Mouse (Mus musculus) spleen, postnatal 10 days (tissue): ENCODE results near the gene Fmnl2.

Experiments
- DNase-seq, 2 experiments: peaks; one replicate each; pipeline ENCODE4 v3.0.0; 2021 to 2022; ENCODE audit warnings: low spot score in 2 of 2

Gene Fmnl2

DNA sequence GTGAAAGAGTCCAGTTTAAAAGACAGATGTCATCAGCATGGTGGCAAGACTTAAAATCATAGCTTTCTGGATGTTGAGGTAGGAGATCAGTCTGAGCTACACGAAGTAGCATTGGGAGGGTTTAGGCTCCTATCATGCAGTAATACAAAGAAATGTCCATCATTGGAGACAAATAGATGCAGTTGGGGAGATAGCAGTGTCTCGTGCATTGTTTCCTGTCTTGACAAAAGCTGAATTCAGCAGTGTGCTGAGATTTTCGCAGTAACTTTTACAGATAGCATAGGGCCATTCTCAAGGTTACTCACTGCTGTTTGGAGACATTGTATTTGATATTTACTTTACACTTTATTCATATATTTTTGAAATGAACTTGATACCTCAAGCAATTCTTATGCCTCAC, 128.7 kb downstream of the Fmnl2 start:
- no peak for DNase-seq

DNA sequence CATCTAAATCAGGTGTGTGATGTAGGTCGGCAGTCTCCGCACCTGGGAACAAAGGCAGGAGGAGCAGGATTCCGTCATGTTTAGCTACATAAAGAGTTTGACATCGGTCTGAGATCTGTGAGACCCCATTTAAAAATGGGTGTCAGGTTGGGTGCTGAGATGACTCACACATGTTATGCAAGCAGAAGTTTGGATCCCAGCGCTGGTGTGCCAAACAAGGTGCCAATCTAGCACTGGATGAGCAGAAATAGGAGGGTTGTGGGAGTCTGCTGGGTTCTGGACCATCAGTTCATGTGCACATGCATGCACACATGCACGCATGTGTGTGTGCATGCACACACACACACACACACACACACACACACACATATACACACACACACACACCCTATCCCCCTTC, 129.4 kb downstream of the Fmnl2 start:
- DNase-seq = no peak

GRCm38 (mm10) chr2:52987637-52988295, 130.1 kb downstream of the Fmnl2 start:
- no peak for DNase-seq

DNA sequence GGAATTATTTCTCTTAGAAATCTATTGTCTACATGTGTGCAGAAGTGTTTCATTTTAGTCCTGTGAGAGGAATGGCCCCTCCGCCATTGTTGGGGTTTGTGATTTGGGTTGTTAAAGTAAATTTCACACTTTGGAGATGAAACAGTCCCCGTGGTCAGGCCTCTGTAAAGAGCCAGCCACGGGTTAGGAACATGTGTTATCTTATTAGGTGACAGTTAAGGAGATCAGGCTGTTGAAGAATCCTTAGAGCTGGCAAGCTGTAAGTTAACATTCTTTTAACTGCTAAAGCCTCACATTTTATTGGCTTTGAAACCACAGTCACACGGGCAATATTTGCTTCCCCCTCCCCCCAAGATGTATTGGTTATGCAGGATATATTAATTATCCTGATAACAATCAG, 131.7 kb downstream of the Fmnl2 start:
- no peak for DNase-seq

GRCm38 (mm10) chr2:52990874-52991687, 133.4 kb downstream of the Fmnl2 start:
- no peak for DNase-seq

DNA sequence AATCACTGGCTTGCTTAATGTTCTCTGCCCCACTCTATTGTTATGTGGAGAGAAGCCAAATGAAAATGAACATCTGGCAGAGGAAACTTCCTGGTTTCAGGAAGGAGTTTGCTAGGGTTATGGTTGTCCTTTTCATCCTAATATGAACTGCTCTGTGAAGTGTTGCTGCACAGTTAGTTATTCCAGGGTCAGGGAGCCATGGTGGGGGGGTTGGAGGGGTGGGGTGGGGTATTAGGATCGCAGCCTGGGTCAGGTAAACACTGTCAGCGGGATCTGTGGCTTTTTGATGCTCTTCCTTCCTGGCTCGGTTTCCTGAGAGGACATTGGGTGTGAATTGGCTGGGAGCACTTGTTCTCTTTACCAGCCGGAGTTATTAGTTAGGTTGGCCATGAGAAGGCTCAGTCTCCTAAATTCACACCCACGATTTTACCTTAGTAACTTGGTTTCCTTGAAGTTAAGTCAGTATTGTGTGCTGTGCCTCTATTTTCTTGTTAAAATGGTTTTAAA, 134.1 kb downstream of the Fmnl2 start:
- no peak for DNase-seq

GRCm38 (mm10) chr2:52993241-52993640, 135.6 kb downstream of the Fmnl2 start:
- DNase-seq = no peak

DNA sequence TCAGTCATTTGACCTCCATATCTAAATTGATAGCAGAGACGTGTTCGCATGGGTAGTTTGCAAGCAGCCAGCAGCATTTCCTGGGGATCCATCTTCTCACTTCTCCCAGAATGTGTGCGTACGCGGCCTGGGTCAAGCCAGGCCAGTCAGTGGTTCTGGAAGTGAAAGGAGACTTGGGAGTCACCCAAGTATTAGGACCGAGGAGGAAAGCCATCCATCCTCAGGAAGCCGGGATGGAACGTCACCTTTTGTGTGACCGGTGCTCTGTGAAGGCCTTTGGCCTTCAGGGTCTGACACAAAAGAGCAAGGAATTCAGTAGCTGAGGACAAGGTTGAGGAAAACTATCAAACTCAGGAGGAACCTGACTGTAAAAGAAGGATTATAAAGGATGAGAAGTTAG, 136.9 kb downstream of the Fmnl2 start:
- DNase-seq = no peak

DNA sequence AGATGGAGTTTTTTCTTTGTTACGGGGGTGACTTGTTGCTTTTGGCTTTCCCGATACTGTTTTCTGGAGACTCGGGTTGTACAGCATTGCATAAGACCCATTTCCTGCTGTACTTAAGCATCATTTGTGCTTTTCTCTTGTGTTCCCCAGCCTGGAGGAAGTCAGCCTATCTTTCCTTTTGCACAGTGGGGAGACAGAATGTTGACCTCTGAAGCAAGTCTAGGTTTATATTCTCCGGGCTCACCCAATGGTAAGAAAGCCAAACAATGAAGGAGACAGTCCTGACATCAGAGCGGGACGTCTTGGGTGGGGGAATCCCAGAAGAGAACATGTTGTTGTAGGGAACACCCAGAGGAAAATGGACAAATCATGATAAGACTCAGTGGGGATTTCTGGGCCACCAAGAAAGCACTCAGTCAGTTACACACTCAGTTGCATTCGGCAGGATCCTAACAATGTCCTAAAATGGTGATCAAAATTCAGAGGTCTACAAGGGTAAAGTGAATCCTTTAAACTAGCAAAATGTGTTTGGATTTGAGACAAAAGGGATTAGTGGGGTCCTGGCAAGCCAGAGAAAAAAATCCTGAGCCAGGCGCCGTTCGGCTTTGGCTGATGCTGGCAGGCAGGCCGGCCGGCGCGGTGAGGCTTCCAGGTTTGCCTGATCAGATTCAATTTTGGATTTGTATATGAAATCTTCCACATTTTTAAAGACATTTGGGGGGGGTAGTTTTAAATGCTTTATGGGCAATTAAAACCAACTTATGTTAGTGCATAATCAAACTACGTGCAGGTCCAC, 140.5 kb downstream of the Fmnl2 start:
- no peak for DNase-seq

DNA sequence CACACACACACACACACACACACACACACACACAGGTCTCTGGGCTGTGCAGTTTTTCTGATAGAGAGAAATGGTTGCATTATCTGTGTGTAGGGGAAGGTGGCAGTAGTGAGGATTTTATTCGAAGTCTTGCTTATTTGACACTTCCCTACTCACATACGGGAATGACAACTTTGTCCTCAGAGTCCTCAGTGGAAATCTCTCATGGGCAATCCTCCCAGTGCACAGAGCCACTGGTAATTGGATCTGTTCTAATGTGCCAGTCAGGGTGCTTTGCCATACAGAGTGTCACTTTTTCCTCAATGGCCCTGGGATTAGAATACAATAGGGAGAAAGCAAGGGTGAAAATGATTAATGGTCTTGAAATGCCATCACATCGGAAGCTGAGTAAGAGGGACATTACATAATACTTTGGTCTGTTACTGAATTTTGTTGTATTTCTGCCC, 141.9 kb downstream of the Fmnl2 start:
- DNase-seq = no peak

DNA sequence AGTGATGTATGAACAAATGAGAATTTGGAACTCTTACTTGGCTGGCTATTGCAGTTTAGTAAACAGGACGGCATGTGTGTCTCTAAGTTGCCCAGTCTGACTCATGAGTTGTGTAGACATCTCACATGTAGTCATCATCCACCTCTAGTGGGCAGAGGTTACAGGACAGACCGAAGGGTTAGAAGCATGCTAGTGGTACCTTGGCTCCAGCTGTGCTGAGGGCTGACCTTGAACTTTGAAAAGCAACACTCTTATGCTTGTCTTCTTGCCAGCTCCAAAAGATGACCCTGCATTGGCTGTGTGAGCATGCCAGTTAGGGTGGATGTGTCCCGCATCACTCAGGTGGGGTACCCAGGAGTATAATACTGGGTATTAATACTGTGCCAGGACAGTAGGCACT, 142.8 kb downstream of the Fmnl2 start:
- no peak for DNase-seq

DNA sequence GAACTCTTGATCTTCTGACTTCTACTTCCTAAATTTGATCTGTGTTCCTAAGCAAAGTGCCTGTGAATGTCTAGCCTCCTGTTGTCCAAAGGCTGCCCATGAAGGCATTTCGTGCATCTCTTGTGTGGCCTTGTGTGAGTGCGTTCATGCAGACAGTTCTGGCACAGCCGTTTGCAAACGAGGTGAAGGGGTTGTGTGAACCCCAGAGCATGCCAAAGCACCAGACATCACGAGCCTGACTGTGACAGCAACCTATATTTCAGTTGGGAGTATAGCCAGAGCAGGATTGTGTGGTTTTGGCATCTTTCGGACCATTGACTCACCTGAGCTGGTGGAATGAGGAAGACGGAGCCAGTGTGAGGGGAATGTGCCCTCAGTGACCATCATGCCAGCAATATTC, 148.5 kb downstream of the Fmnl2 start:
- no peak for DNase-seq

DNA sequence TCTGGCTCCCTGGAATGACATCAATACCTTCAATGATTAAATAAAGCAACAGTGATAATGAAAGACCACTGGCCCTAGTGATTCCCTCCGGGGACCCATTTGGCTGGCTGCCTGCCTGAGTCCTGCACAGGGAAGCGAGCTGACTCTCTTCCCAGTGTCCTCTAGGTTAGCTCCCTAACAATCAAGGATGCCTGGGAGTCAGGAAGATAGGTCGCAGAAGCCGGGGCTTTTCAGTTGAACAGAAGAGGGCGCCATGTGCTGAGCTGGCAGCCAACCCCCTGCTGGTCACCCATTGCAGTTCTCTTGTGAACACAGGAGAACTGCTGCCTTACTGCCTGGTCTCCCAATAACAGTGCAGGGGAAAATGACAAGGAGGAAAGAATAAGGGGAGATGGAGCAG, 149.5 kb downstream of the Fmnl2 start:
- DNase-seq = peak; percentile 8 to 36

DNA sequence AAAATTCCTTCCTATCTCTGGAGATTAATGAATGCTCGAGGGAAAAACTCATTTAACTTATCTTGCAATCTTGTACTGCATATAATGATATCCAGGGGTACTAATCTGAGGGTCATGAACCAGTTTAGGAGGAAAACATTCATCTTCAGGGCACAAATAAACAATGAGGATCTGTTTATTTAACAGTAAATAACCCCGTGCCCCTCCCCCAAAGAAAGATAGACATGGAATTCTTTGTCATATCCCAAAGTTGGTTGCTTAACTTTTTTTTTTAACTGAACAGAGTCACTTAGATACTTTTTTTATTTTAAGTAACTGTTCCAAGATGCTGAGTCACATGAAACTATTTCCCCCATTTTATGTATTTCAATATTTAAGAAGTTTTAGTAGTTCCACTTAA, 155.4 kb downstream of the Fmnl2 start:
- no peak for DNase-seq

GRCm38 (mm10) chr2:53014451-53014850, 156.8 kb downstream of the Fmnl2 start:
- DNase-seq = no peak

GRCm38 (mm10) chr2:53022982-53023381, 165.3 kb downstream of the Fmnl2 start:
- no peak for DNase-seq

- no peak for DNase-seq
These were observed 168.6 kb downstream of the Fmnl2 start for GRCm38 (mm10) chr2:53026056-53026769.

- no peak for DNase-seq
These were observed 171.2 kb downstream of the Fmnl2 start for GRCm38 (mm10) chr2:53028868-53029267.

DNA sequence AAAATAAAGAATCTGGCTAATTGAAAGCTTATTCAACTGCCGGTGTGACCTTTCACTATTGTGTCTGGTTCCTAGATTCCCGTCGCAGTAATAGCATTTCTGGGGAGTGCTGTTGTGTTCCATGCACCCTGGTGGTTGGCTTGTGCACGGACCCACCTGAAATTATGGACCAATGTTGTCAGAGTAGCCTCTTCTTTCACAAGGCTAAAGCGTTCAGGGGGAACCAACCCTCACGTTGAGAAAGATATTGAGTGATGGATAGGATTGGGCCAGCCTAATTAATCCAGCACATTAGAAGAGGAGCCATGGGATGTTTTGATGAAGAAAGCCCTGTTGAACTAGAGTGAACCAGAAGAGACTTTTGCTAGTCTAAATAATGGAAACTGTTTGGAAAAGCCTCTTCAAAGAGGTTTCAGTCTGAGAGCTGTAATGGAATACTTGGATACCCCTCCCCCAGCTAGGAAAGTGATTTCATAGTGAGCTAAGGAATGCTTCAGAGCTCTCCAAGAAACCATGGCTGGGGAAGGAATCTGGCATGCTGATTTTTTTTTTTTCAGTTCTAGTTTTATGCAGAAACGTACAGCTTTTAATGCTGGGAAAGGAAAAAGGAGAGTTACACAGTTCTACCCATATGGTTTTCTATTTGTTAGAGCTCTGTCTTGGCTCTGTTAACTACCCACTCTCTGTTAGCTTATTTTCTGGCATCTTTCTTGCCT, 172.2 kb downstream of the Fmnl2 start:
- DNase-seq = no peak

DNA sequence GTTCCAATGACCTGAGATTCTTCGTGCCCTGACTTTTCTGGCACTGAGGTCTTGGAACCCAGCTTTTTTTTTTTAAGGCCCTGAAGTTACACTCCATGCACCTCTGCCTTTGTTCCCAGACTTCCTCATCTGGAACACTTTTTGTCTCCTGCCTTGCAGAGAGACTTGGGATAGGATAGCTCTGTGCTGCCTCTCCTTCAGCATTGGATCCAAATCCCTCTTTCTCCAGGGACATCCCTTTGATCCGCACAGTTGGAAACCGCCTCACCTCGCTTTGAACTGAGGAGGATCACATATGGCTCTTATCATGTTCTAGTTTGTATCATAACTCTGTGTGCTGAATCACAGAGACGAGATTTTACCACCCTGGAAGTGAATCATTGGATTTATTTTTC, 172.8 kb downstream of the Fmnl2 start:
- DNase-seq = no peak

DNA sequence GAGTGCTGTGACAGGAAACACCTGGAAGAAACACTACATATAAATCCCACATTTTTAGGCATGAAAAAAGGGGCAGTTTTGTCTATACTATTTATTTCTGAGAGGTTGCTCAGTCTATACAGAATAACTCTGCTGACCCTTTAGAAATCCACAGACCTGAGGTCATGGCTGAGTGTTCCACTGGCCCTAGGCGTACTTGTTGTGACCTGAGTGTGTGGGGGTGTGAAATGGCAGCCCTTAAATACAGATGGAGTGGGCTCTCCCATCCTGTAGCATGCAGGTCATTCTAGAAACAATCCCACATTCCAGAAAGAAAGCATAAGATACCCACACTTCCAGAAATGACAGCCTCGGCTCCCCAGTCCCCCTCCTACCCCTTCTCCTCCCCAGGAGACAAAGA, 180.6 kb downstream of the Fmnl2 start:
- no peak for DNase-seq
